Mouse (Mus musculus) thymus, postnatal 4 days (tissue): Measurements from ENCODE around the gene Gm8113.
A peak's percentile ranks its signal among the peaks of the same experiment; 100 is the strongest.
"Not testable (repeated sequence)": the region's sequence is repeated elsewhere in the genome, so short reads cannot be mapped to it uniquely, and the experiment has no call there.

Experiments
- DNase-seq: peaks from one replicate; pipeline ENCODE4 v3.0.0; 2021

Gene Gm8113

DNA sequence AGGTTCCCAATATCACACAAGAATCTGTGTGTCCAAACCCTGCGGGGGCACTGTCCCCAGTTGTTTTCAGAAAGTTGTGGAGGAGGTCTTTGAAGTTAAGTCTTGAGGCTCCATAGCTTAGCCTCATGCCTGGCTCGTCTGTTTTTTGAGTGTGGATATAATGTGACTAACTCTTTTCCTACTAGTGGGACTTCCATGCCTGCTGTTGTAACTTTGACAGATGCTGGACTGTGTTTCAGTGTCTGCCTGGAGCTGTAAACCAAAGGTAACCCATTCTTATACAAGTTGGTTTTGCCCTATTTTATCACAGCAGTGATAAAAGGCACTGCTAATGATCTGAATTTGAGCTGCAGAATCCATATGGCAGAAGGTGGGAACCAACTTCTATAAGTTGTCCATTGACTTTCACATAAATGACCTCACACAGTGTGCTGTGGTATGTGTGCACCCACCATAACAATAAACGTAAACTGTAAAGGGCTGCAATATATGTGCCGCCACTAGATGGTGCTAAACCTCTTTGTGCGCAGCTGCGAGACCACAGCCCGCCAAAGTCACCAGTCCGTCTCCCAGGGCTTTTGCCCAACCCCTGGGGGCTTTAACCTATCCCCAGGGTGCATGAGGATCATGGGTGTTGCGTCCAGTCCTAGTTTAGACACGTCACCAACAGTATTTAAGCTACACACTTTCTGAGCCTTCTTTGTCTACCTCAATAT is at the start of gene Gm8113:
Gm8113 (plus strand) TSS at position 703 of the 716 bp plus-strand sequence.
- peak; percentile 64 for DNase-seq

- not testable (repeated sequence) for DNase-seq
Measured at GRCm38 (mm10) chr14:43875417-43875816, 49.8 kb upstream of the Gm8113 start, which contains the start of gene Ear1. Ear1 (minus strand) TSS chr14:43875517.

- DNase-seq = not testable (repeated sequence)
Measured at GRCm38 (mm10) chr14:43877789-43878188, 47.4 kb upstream of the Gm8113 start.

DNA sequence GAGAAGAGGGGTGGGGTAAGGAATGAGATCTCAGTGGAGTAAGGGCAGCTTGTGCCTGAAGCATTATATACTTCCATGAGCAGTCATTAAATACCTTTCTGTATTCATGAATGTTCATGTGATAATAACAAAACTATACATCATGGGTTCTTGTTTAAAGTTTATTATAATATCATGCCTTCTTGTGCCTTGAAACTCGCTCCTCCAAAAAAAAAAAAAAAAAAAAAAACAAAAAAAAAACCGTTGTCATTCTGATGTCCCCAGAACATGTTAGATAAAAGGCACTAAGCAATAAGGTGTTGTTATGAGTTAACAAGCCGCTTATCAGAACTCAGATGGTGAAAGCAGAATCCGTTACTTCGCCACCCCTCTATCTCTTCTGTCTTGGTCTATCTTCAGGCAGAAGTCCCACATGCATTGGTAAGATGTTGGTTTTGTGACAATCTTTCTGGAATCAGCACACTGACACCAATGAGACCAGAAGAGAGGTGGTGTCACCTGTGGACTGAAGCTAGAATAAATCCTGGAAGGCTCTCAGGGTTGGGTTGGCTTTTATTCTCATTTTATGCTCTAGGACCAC is 45.1 kb upstream of the Gm8113 start:
- not testable (repeated sequence) for DNase-seq

- not testable (repeated sequence) for DNase-seq
Measured at GRCm38 (mm10) chr14:43886235-43886634, 39.0 kb upstream of the Gm8113 start.

- not testable (repeated sequence) for DNase-seq
Measured at GRCm38 (mm10) chr14:43891288-43891687, 33.9 kb upstream of the Gm8113 start.

- not testable (repeated sequence) for DNase-seq
Measured at GRCm38 (mm10) chr14:43895357-43895756, 29.8 kb upstream of the Gm8113 start.

GRCm38 (mm10) chr14:43898577-43898976 is 26.6 kb upstream of the Gm8113 start:
- not testable (repeated sequence) for DNase-seq

GRCm38 (mm10) chr14:43918214-43918613 is 7.0 kb upstream of the Gm8113 start:
- DNase-seq = not testable (repeated sequence)

GRCm38 (mm10) chr14:43923459-43923858 is 1.7 kb upstream of the Gm8113 start, which contains the start of gene Ear10:
Ear10 (minus strand) TSS chr14:43923559.
- DNase-seq = not testable (repeated sequence)

DNA sequence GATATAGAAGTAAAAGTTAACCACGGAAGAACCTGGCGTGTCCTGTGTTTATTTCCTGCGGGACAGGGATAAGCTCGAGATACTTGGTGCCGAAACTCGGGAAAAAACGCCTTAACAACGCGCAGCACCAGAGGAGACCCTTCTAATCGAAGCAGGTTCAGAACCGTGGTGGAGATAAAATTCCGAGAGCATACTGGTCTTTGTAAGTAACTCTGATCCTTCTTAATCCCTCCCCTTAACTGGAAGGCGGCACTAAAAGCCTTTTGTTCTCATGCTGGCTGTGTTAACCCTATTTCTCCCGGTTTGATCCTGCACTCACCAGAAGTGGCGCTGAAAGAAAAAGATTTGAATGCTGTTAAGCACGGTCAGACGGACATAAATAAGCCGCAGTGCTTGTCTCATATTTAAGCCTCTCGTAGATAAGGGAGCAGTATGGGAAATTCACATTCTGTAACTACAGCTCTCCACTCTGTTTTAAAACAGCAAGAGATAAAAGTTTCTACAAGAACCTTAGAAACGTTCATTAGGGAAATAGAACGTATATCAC is 287 bp downstream of the Gm8113 start:
- DNase-seq = not testable (repeated sequence)

- DNase-seq = peak; percentile 36
Measured at GRCm38 (mm10) chr14:43932991-43933390, 7.8 kb downstream of the Gm8113 start.

DNA sequence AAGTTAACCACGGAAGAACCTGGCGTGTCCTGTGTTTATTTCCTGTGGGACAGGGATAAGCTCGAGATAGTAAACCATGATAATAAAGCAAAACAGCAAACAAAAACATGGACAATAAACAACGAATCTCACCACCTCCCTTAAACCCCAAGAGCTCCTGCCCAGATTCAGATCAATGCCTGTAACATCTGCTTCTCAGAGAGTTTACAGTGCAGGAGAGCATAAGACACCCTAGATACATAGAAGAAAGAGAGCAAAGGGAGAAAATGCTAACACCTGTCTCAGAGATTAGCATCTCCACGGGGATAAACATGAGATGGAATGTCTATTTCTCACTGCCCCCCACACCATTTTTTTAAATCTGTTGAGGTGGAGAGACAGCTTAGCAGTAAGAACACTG is 8.2 kb downstream of the Gm8113 start:
- not testable (repeated sequence) for DNase-seq

- DNase-seq = not testable (repeated sequence)
Measured at GRCm38 (mm10) chr14:43953382-43953781, 28.2 kb downstream of the Gm8113 start.

GRCm38 (mm10) chr14:43955074-43955473 is 29.9 kb downstream of the Gm8113 start:
- DNase-seq = not testable (repeated sequence)

DNA sequence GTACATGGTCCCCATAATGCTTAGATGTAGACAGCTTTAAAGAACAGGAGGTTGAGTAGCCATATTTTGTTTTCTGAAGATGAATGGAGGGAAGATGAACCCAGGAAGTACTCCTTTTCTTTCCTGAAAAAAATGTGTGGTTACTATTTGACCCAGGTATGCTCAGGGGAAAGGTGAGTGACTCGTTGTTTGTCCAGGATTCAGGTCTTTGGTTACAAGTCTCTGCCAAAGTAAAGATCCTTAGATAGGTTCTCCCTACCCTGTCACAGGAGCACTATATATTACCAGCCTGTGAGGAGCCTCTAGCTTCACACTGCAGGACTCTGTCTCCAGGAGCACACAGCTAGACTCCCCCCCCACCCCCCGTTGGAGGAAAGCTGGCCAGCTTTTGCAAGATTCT is 31.6 kb downstream of the Gm8113 start, which contains the start of gene Ang5:
Ang5 (plus strand) TSS at position 301 of the 400 bp plus-strand sequence.
- not testable (repeated sequence) for DNase-seq
